Mouse (Mus musculus): ENCODE results near the gene Olfr1328. TPM values are rescaled to one million over a fixed set of nuclear protein-coding genes. Genes with fewer than 3 reads are reported as not detected.
A peak's percentile ranks its signal among the peaks of the same experiment; 100 is the strongest.
"Not testable (repeated sequence)": the region's sequence is repeated elsewhere in the genome, so short reads cannot be mapped to it uniquely, and the experiment has no call there.

The Olfr1328 gene
- not detected in 2 replicates for polyA plus RNA-seq (2012; rRNA removed)

- Histone ChIP-seq H3K4me3 (replicated peaks; ENCODE audit: insufficient read depth, low read depth, low read length) (no peak within 1 kb of the TSS), H3K4me1 (ENCODE audit: control insufficient read depth, insufficient read depth, low read length) (no peaks in the 10 kb centered on the region), H3K27me3 (ENCODE audit: control insufficient read depth, insufficient read depth, low read length) (no peaks in the 10 kb centered on the region), H3K27ac (ENCODE audit: insufficient read depth, low read length) (no peak within 1 kb of the TSS)
- 73% methylated on average over 2 of the region's 2 CpGs for WGBS
- TF ChIP-seq POLR2A (IDR thresholded peaks at IDR 0.05; ENCODE audit: borderline replicate concordance, insufficient read depth, low read length) (no peak), CTCF (IDR thresholded peaks at IDR 0.05; ENCODE audit: borderline replicate concordance, insufficient read depth, low read depth, low read length) (no peak)
- no peak for DNase-seq
These were observed at the start of gene Olfr1328 for GRCm38 (mm10) chr4:118938512-118938911. TSS of gene Olfr1328 (minus strand) at chr4:118938612.

GRCm38 (mm10) chr4:118985291-118985690, 46.9 kb upstream of the Olfr1328 start:
- Histone ChIP-seq H3K27ac (ENCODE audit: insufficient read depth, low read length) (no peak overlapping the region), H3K4me1 (ENCODE audit: control insufficient read depth, insufficient read depth, low read length) (no peaks in the 10 kb centered on the region), H3K27me3 (ENCODE audit: control insufficient read depth, insufficient read depth, low read length) (no peaks in the 10 kb centered on the region), H3K4me3 (replicated peaks; ENCODE audit: insufficient read depth, low read depth, low read length) (no peak overlapping the region)
- TF ChIP-seq CTCF (IDR thresholded peaks at IDR 0.05; ENCODE audit: borderline replicate concordance, insufficient read depth, low read depth, low read length) (no peak), POLR2A (IDR thresholded peaks at IDR 0.05; ENCODE audit: borderline replicate concordance, insufficient read depth, low read length) (no peak)
- no peak for DNase-seq
- WGBS, result 76% methylated on average over 4 of the region's 4 CpGs

GRCm38 (mm10) chr4:118973281-118973680, 34.9 kb upstream of the Olfr1328 start:
- Histone ChIP-seq H3K4me1 (ENCODE audit: control insufficient read depth, insufficient read depth, low read length) (no peaks in the 10 kb centered on the region; the same call in 1 of the 2 replicates), H3K27me3 (ENCODE audit: control insufficient read depth, insufficient read depth, low read length) (no peaks in the 10 kb centered on the region), H3K4me3 (replicated peaks; ENCODE audit: insufficient read depth, low read depth, low read length) (no peak overlapping the region), H3K27ac (ENCODE audit: insufficient read depth, low read length) (no peak overlapping the region)
- no peak for TF ChIP-seq POLR2A (IDR thresholded peaks at IDR 0.05; ENCODE audit: borderline replicate concordance, insufficient read depth, low read length)
- TF ChIP-seq CTCF (IDR thresholded peaks at IDR 0.05; ENCODE audit: borderline replicate concordance, insufficient read depth, low read depth, low read length), result no peak
- no peak for DNase-seq
- 82% methylated on average over 2 of the region's 2 CpGs for WGBS

- no peak for TF ChIP-seq CTCF (IDR thresholded peaks at IDR 0.05; ENCODE audit: borderline replicate concordance, insufficient read depth, low read depth, low read length)
- Histone ChIP-seq H3K27ac (ENCODE audit: insufficient read depth, low read length) (no peak overlapping the region), H3K27me3 (ENCODE audit: control insufficient read depth, insufficient read depth, low read length) (no peaks in the 10 kb centered on the region), H3K4me1 (ENCODE audit: control insufficient read depth, insufficient read depth, low read length) (no peaks in the 10 kb centered on the region; the same call in 1 of the 2 replicates), H3K4me3 (replicated peaks; ENCODE audit: insufficient read depth, low read depth, low read length) (no peak overlapping the region)
- DNase-seq, result no peak
- 95% methylated on average over 15 of the region's 15 CpGs for WGBS
These were observed 29.3 kb upstream of the Olfr1328 start for GRCm38 (mm10) chr4:118967711-118968110.

GRCm38 (mm10) chr4:118961141-118961628, 22.8 kb upstream of the Olfr1328 start, which contains the start of gene Lao1:
TSS of gene Lao1 (plus strand) at chr4:118961578.
- Histone ChIP-seq H3K4me3 (replicated peaks; ENCODE audit: insufficient read depth, low read depth, low read length) (no peak within 1 kb of the TSS), H3K27me3 (ENCODE audit: control insufficient read depth, insufficient read depth, low read length) (no peaks in the 10 kb centered on the region), H3K4me1 (ENCODE audit: control insufficient read depth, insufficient read depth, low read length) (no peaks in the 10 kb centered on the region), H3K27ac (ENCODE audit: insufficient read depth, low read length) (no peak within 1 kb of the TSS)
- peak in 1 of 2 experiments; percentile 51 for DNase-seq
- no peak for TF ChIP-seq POLR2A (IDR thresholded peaks at IDR 0.05; ENCODE audit: borderline replicate concordance, insufficient read depth, low read length)
- TF ChIP-seq CTCF (IDR thresholded peaks at IDR 0.05; ENCODE audit: borderline replicate concordance, insufficient read depth, low read depth, low read length), result no peak
- WGBS, result 6% methylated on average over 2 of the region's 2 CpGs

- DNase-seq, result no peak
- 88% methylated on average over 7 of the region's 7 CpGs for WGBS
- H3K4me1 ChIP-seq (ENCODE audit: control insufficient read depth, insufficient read depth, low read length), result no peaks in the 10 kb centered on the region
- H3K27me3 ChIP-seq (ENCODE audit: control insufficient read depth, insufficient read depth, low read length), result no peaks in the 10 kb centered on the region
- no peak overlapping the region for H3K27ac ChIP-seq (ENCODE audit: insufficient read depth, low read length)
- H3K4me3 ChIP-seq (replicated peaks; ENCODE audit: insufficient read depth, low read depth, low read length), result no peak overlapping the region
- TF ChIP-seq POLR2A (IDR thresholded peaks at IDR 0.05; ENCODE audit: borderline replicate concordance, insufficient read depth, low read length) (no peak), CTCF (IDR thresholded peaks at IDR 0.05; ENCODE audit: borderline replicate concordance, insufficient read depth, low read depth, low read length) (no peak)
These were observed 20.4 kb upstream of the Olfr1328 start for GRCm38 (mm10) chr4:118958812-118959211.

- not testable (repeated sequence) for H3K27ac ChIP-seq (ENCODE audit: insufficient read depth, low read length); H3K4me1 ChIP-seq (ENCODE audit: control insufficient read depth, insufficient read depth, low read length); H3K27me3 ChIP-seq (ENCODE audit: control insufficient read depth, insufficient read depth, low read length); DNase-seq; H3K4me3 ChIP-seq (replicated peaks; ENCODE audit: insufficient read depth, low read depth, low read length)
- WGBS, result 72% methylated on average over 3 of the region's 3 CpGs
These were observed 7.1 kb downstream of the Olfr1328 start for GRCm38 (mm10) chr4:118931326-118931725.

- not testable (repeated sequence) for DNase-seq; H3K4me1 ChIP-seq (ENCODE audit: control insufficient read depth, insufficient read depth, low read length); H3K27me3 ChIP-seq (ENCODE audit: control insufficient read depth, insufficient read depth, low read length); H3K4me3 ChIP-seq (replicated peaks; ENCODE audit: insufficient read depth, low read depth, low read length); H3K27ac ChIP-seq (ENCODE audit: insufficient read depth, low read length)
- WGBS, result 54% methylated on average over 2 of the region's 2 CpGs
These were observed 21.0 kb downstream of the Olfr1328 start, which contains the start of gene Olfr1329 for GRCm38 (mm10) chr4:118917365-118917764. TSS of gene Olfr1329 (minus strand) at chr4:118917465.
